Mouse (Mus musculus): Measurements from ENCODE around the gene Vmn1r107.
"Not testable (repeated sequence)": the region's sequence is repeated elsewhere in the genome, so short reads cannot be mapped to it uniquely, and the experiment has no call there.

Vmn1r107 gene

GRCm38 (mm10) chr7:20668618-20669017, at the start of gene Vmn1r107:
TSS of gene Vmn1r107 (plus strand) at chr7:20668918.
- DNase-seq, result not testable (repeated sequence)

- not testable (repeated sequence) for DNase-seq
Observed at GRCm38 (mm10) chr7:20703116-20703515, 34.4 kb downstream of the Vmn1r107 start, which contains the start of gene Vmn1r111. TSS of gene Vmn1r111 (minus strand) at chr7:20703216.
